Mouse (Mus musculus): ENCODE measurements around the gene Ttbk1. TPM values are rescaled to one million over a fixed set of nuclear protein-coding genes. Genes with fewer than 3 reads are reported as not detected.
"Not testable (repeated sequence)": the region's sequence is repeated elsewhere in the genome, so short reads cannot be mapped to it uniquely, and the experiment has no call there.

Gene Ttbk1
- polyA plus RNA-seq, 1 experiment from 2014 or later: not detected

GRCm38 (mm10) chr17:46496623-46497434 lies 9.4 kb upstream of the Ttbk1 start, which contains the start of gene Dnph1:
Gene Dnph1, plus strand, starts transcription at chr17:46496711.
- Histone ChIP-seq H3K27ac (no peak within 1 kb of the TSS), H3K4me3 (ENCODE audit: inconsistent target) (peak within 1 kb of the TSS; percentile 38), H3K79me2 (ENCODE audit: inconsistent target) (no peaks in the 10 kb centered on the region), H3K36me3 (ENCODE audit: inconsistent target) (no peaks in the 10 kb centered on the region)
- WGBS (ENCODE audit: missing documents): 1% methylated on average over 41 of the region's 44 CpGs

- not testable (repeated sequence) for H3K36me3 ChIP-seq (ENCODE audit: inconsistent target); H3K27ac ChIP-seq; H3K79me2 ChIP-seq (ENCODE audit: inconsistent target); H3K4me3 ChIP-seq (ENCODE audit: inconsistent target)
Measured at GRCm38 (mm10) chr17:46496081-46496480, 8.6 kb upstream of the Ttbk1 start.

GRCm38 (mm10) chr17:46495486-46495885 lies 8.0 kb upstream of the Ttbk1 start:
- WGBS (ENCODE audit: missing documents): 88% methylated on average over 5 of the region's 5 CpGs
- Histone ChIP-seq H3K36me3 (ENCODE audit: inconsistent target) (no peaks in the 10 kb centered on the region), H3K27ac (no peak overlapping the region), H3K4me3 (ENCODE audit: inconsistent target) (no peak overlapping the region), H3K79me2 (ENCODE audit: inconsistent target) (no peaks in the 10 kb centered on the region)

GRCm38 (mm10) chr17:46486995-46487394 lies 480 bp downstream of the Ttbk1 start:
- Histone ChIP-seq H3K36me3 (ENCODE audit: inconsistent target) (no peaks in the 10 kb centered on the region), H3K27ac (no peak overlapping the region), H3K79me2 (ENCODE audit: inconsistent target) (no peaks in the 10 kb centered on the region), H3K4me3 (ENCODE audit: inconsistent target) (no peak overlapping the region)
- whole genome bisulfite sequencing (ENCODE audit: missing documents): 12% methylated on average over 22 of the region's 22 CpGs

- H3K4me3 ChIP-seq (ENCODE audit: inconsistent target): no peak overlapping the region
- H3K36me3 ChIP-seq (ENCODE audit: inconsistent target): no peaks in the 10 kb centered on the region
- H3K27ac ChIP-seq: no peak overlapping the region
- no peaks in the 10 kb centered on the region for H3K79me2 ChIP-seq (ENCODE audit: inconsistent target)
- 6% methylated on average over 6 of the region's 6 CpGs for WGBS (ENCODE audit: missing documents)
Measured at GRCm38 (mm10) chr17:46484461-46484875, 3.0 kb downstream of the Ttbk1 start.

GRCm38 (mm10) chr17:46484021-46484431 lies 3.4 kb downstream of the Ttbk1 start:
- 1% methylated on average over 13 of the region's 13 CpGs for WGBS (ENCODE audit: missing documents)
- no peaks in the 10 kb centered on the region for H3K36me3 ChIP-seq (ENCODE audit: inconsistent target)
- H3K27ac ChIP-seq: no peak overlapping the region
- H3K79me2 ChIP-seq (ENCODE audit: inconsistent target): no peaks in the 10 kb centered on the region
- H3K4me3 ChIP-seq (ENCODE audit: inconsistent target): no peak overlapping the region; the same call in 1 of the 2 replicates

- Histone ChIP-seq H3K36me3 (ENCODE audit: inconsistent target) (no peaks in the 10 kb centered on the region), H3K4me3 (ENCODE audit: inconsistent target) (no peak overlapping the region; the same call in 1 of the 2 replicates), H3K79me2 (ENCODE audit: inconsistent target) (no peaks in the 10 kb centered on the region), H3K27ac (no peak overlapping the region)
- 2% methylated on average over 16 of the region's 16 CpGs for WGBS (ENCODE audit: missing documents)
Measured at GRCm38 (mm10) chr17:46483561-46484001, 3.9 kb downstream of the Ttbk1 start.

GRCm38 (mm10) chr17:46477286-46477685 lies 10.2 kb downstream of the Ttbk1 start:
- 94% methylated on average over 13 of the region's 15 CpGs for WGBS (ENCODE audit: missing documents)
- no peak overlapping the region for H3K27ac ChIP-seq
- H3K79me2 ChIP-seq (ENCODE audit: inconsistent target): no peaks in the 10 kb centered on the region
- H3K4me3 ChIP-seq (ENCODE audit: inconsistent target): no peak overlapping the region
- H3K36me3 ChIP-seq (ENCODE audit: inconsistent target): no peaks in the 10 kb centered on the region

GRCm38 (mm10) chr17:46476601-46477000 lies 10.9 kb downstream of the Ttbk1 start:
- Histone ChIP-seq H3K4me3 (ENCODE audit: inconsistent target) (no peak overlapping the region), H3K79me2 (ENCODE audit: inconsistent target) (no peaks in the 10 kb centered on the region), H3K27ac (no peak overlapping the region), H3K36me3 (ENCODE audit: inconsistent target) (no peaks in the 10 kb centered on the region)
- WGBS (ENCODE audit: missing documents): 92% methylated on average over 8 of the region's 8 CpGs

- no peak overlapping the region for H3K27ac ChIP-seq
- 89% methylated on average over 9 of the region's 9 CpGs for WGBS (ENCODE audit: missing documents)
- no peak overlapping the region for H3K4me3 ChIP-seq (ENCODE audit: inconsistent target)
- no peaks in the 10 kb centered on the region for H3K79me2 ChIP-seq (ENCODE audit: inconsistent target)
- no peaks in the 10 kb centered on the region for H3K36me3 ChIP-seq (ENCODE audit: inconsistent target)
Measured at GRCm38 (mm10) chr17:46467830-46468229, 19.6 kb downstream of the Ttbk1 start.

GRCm38 (mm10) chr17:46462226-46462625 lies 25.2 kb downstream of the Ttbk1 start:
- WGBS (ENCODE audit: missing documents): 94% methylated on average over 5 of the region's 5 CpGs
- Histone ChIP-seq H3K79me2 (ENCODE audit: inconsistent target) (no peaks in the 10 kb centered on the region), H3K27ac (no peak overlapping the region), H3K4me3 (ENCODE audit: inconsistent target) (no peak overlapping the region), H3K36me3 (ENCODE audit: inconsistent target) (no peaks in the 10 kb centered on the region)

GRCm38 (mm10) chr17:46461347-46461746 lies 26.1 kb downstream of the Ttbk1 start:
- Histone ChIP-seq H3K4me3 (ENCODE audit: inconsistent target) (no peak overlapping the region), H3K36me3 (ENCODE audit: inconsistent target) (no peaks in the 10 kb centered on the region), H3K27ac (no peak overlapping the region), H3K79me2 (ENCODE audit: inconsistent target) (no peaks in the 10 kb centered on the region)
- 13% methylated on average over 8 of the region's 8 CpGs for WGBS (ENCODE audit: missing documents)

GRCm38 (mm10) chr17:46460673-46461072 lies 26.8 kb downstream of the Ttbk1 start:
- WGBS (ENCODE audit: missing documents): 2% methylated on average over 31 of the region's 32 CpGs
- Histone ChIP-seq H3K79me2 (ENCODE audit: inconsistent target) (no peaks in the 10 kb centered on the region), H3K4me3 (ENCODE audit: inconsistent target) (no peak overlapping the region), H3K27ac (no peak overlapping the region), H3K36me3 (ENCODE audit: inconsistent target) (no peaks in the 10 kb centered on the region)

- Histone ChIP-seq H3K4me3 (ENCODE audit: inconsistent target) (no peak overlapping the region), H3K79me2 (ENCODE audit: inconsistent target) (no peaks in the 10 kb centered on the region), H3K27ac (no peak overlapping the region), H3K36me3 (ENCODE audit: inconsistent target) (no peaks in the 10 kb centered on the region)
- WGBS (ENCODE audit: missing documents): 60% methylated on average over 3 of the region's 3 CpGs
Measured at GRCm38 (mm10) chr17:46458439-46458838, 29.0 kb downstream of the Ttbk1 start.

- Histone ChIP-seq H3K4me3 (ENCODE audit: inconsistent target) (no peak overlapping the region), H3K36me3 (ENCODE audit: inconsistent target) (no peaks in the 10 kb centered on the region), H3K79me2 (ENCODE audit: inconsistent target) (no peaks in the 10 kb centered on the region), H3K27ac (no peak overlapping the region)
- WGBS (ENCODE audit: missing documents): 10% methylated on average over 10 of the region's 10 CpGs
Measured at GRCm38 (mm10) chr17:46457791-46458190, 29.7 kb downstream of the Ttbk1 start.
